Mouse (Mus musculus): ENCODE data around the gene Ctnnbl1. TPM values are rescaled to one million over a fixed set of nuclear protein-coding genes. Genes with fewer than 3 reads are reported as not detected.
A peak's percentile ranks its signal among the peaks of the same experiment; 100 is the strongest.

Gene Ctnnbl1
- total and polyA plus RNA-seq, 3 experiments: 6.7 to 10.7 (median 10.1) TPM

GRCm38 (mm10) chr2:157855814-157856213 lies 118.6 kb downstream of the Ctnnbl1 start:
- no peaks in the 10 kb centered on the region; the same call in none of the 2 replicates for H3K4me1 ChIP-seq (ENCODE audit: control insufficient read depth, insufficient read depth, low read length)
- H3K36me3 ChIP-seq (ENCODE audit: control insufficient read depth, insufficient read depth, low read length): no peaks in the 10 kb centered on the region
- 93% methylated on average over 6 of the region's 6 CpGs for WGBS
- no peak overlapping the region for H3K9ac ChIP-seq (ENCODE audit: low read depth, low read length)
- H3K4me3 ChIP-seq: no peak overlapping the region
- H3K79me2 ChIP-seq (replicated peaks; ENCODE audit: control insufficient read depth, insufficient read depth, low read length): no peaks in the 10 kb centered on the region
- H3K27ac ChIP-seq: no peak overlapping the region
- TF ChIP-seq EP300 (IDR thresholded peaks at IDR 0.05; ENCODE audit: insufficient read depth, low read depth, low read length) (no peak), POLR2A (IDR thresholded peaks at IDR 0.05; ENCODE audit: insufficient read depth, low read depth, low read length) (no peak), CTCF (IDR thresholded peaks at IDR 0.05) (no peak)
- no peaks in the 10 kb centered on the region for H3K27me3 ChIP-seq (ENCODE audit: control insufficient read depth, insufficient read depth, low read length)
- intact Hi-C loops (cut with DNase I): no loop called here
- no peak for DNase-seq

GRCm38 (mm10) chr2:157857496-157857895 lies 120.3 kb downstream of the Ctnnbl1 start:
- no peak overlapping the region for H3K27ac ChIP-seq
- intact Hi-C loops (cut with DNase I): no loop called here
- H3K36me3 ChIP-seq (ENCODE audit: control insufficient read depth, insufficient read depth, low read length): no peaks in the 10 kb centered on the region
- no peaks in the 10 kb centered on the region for H3K79me2 ChIP-seq (replicated peaks; ENCODE audit: control insufficient read depth, insufficient read depth, low read length)
- no peak for DNase-seq
- H3K27me3 ChIP-seq (ENCODE audit: control insufficient read depth, insufficient read depth, low read length): no peaks in the 10 kb centered on the region
- TF ChIP-seq CTCF (IDR thresholded peaks at IDR 0.05) (no peak), EP300 (IDR thresholded peaks at IDR 0.05; ENCODE audit: insufficient read depth, low read depth, low read length) (no peak), POLR2A (IDR thresholded peaks at IDR 0.05; ENCODE audit: insufficient read depth, low read depth, low read length) (no peak)
- H3K9ac ChIP-seq (ENCODE audit: low read depth, low read length): no peak overlapping the region
- peaks cover 2% of the 10 kb centered on the region for H3K4me1 ChIP-seq (ENCODE audit: control insufficient read depth, insufficient read depth, low read length)
- 24% methylated on average over 3 of the region's 3 CpGs for WGBS
- H3K4me3 ChIP-seq: no peak overlapping the region

- Histone ChIP-seq H3K27me3 (ENCODE audit: control insufficient read depth, insufficient read depth, low read length) (no peaks in the 10 kb centered on the region), H3K36me3 (ENCODE audit: control insufficient read depth, insufficient read depth, low read length) (no peaks in the 10 kb centered on the region), H3K4me3 (no peak overlapping the region), H3K4me1 (ENCODE audit: control insufficient read depth, insufficient read depth, low read length) (peaks cover 2% of the 10 kb centered on the region), H3K9ac (ENCODE audit: low read depth, low read length) (no peak overlapping the region), H3K27ac (no peak overlapping the region), H3K79me2 (replicated peaks; ENCODE audit: control insufficient read depth, insufficient read depth, low read length) (no peaks in the 10 kb centered on the region)
- WGBS: 67% methylated on average over 7 of the region's 7 CpGs
- no peak for TF ChIP-seq POLR2A (IDR thresholded peaks at IDR 0.05; ENCODE audit: insufficient read depth, low read depth, low read length)
- TF ChIP-seq EP300 (IDR thresholded peaks at IDR 0.05; ENCODE audit: insufficient read depth, low read depth, low read length): no peak
- TF ChIP-seq CTCF (IDR thresholded peaks at IDR 0.05): no peak
- no peak for DNase-seq
- intact Hi-C loops (cut with DNase I): no loop called here
Measured at GRCm38 (mm10) chr2:157858317-157858716, 121.1 kb downstream of the Ctnnbl1 start.

- H3K9ac ChIP-seq (ENCODE audit: low read depth, low read length): no peak overlapping the region
- H3K4me3 ChIP-seq: no peak overlapping the region
- DNase-seq: no peak
- H3K4me1 ChIP-seq (ENCODE audit: control insufficient read depth, insufficient read depth, low read length): peaks cover 2% of the 10 kb centered on the region
- 87% methylated on average over 8 of the region's 8 CpGs for WGBS
- no peak overlapping the region for H3K27ac ChIP-seq
- no peaks in the 10 kb centered on the region for H3K36me3 ChIP-seq (ENCODE audit: control insufficient read depth, insufficient read depth, low read length)
- H3K79me2 ChIP-seq (replicated peaks; ENCODE audit: control insufficient read depth, insufficient read depth, low read length): no peaks in the 10 kb centered on the region
- intact Hi-C loops (cut with DNase I): no loop called here
- H3K27me3 ChIP-seq (ENCODE audit: control insufficient read depth, insufficient read depth, low read length): no peaks in the 10 kb centered on the region
- TF ChIP-seq EP300 (IDR thresholded peaks at IDR 0.05; ENCODE audit: insufficient read depth, low read depth, low read length) (no peak), CTCF (IDR thresholded peaks at IDR 0.05) (no peak), POLR2A (IDR thresholded peaks at IDR 0.05; ENCODE audit: insufficient read depth, low read depth, low read length) (no peak)
Measured at GRCm38 (mm10) chr2:157859046-157859701, 122.0 kb downstream of the Ctnnbl1 start.

GRCm38 (mm10) chr2:157861273-157861944 lies 124.2 kb downstream of the Ctnnbl1 start:
- peak in 1 of 2 experiments; percentile 45 for DNase-seq
- Histone ChIP-seq H3K27me3 (ENCODE audit: control insufficient read depth, insufficient read depth, low read length) (no peaks in the 10 kb centered on the region), H3K36me3 (ENCODE audit: control insufficient read depth, insufficient read depth, low read length) (no peaks in the 10 kb centered on the region), H3K27ac (peak overlapping the region; percentile 39), H3K9ac (ENCODE audit: low read depth, low read length) (no peak overlapping the region), H3K4me3 (no peak overlapping the region), H3K79me2 (replicated peaks; ENCODE audit: control insufficient read depth, insufficient read depth, low read length) (no peaks in the 10 kb centered on the region), H3K4me1 (ENCODE audit: control insufficient read depth, insufficient read depth, low read length) (peaks cover 2% of the 10 kb centered on the region)
- WGBS: 56% methylated on average over 10 of the region's 10 CpGs
- TF ChIP-seq POLR2A (IDR thresholded peaks at IDR 0.05; ENCODE audit: insufficient read depth, low read depth, low read length) (no peak), CTCF (IDR thresholded peaks at IDR 0.05) (no peak), EP300 (IDR thresholded peaks at IDR 0.05; ENCODE audit: insufficient read depth, low read depth, low read length) (no peak)
- intact Hi-C loops (cut with DNase I): loop anchor here (5.0 kb wide), 1 partner anchor 39 kb away; no protein-coding TSS in a partner anchor

- H3K4me1 ChIP-seq (ENCODE audit: control insufficient read depth, insufficient read depth, low read length): peaks cover 2% of the 10 kb centered on the region
- H3K36me3 ChIP-seq (ENCODE audit: control insufficient read depth, insufficient read depth, low read length): no peaks in the 10 kb centered on the region
- intact Hi-C loops (cut with DNase I): loop anchor here (5.0 kb wide), 1 partner anchor 40 kb away; no protein-coding TSS in a partner anchor
- no peaks in the 10 kb centered on the region for H3K27me3 ChIP-seq (ENCODE audit: control insufficient read depth, insufficient read depth, low read length)
- peak in 1 of 2 experiments; percentile 46 for DNase-seq
- WGBS: 57% methylated on average over 10 of the region's 10 CpGs
- H3K9ac ChIP-seq (ENCODE audit: low read depth, low read length): no peak overlapping the region
- H3K27ac ChIP-seq: peak overlapping the region; percentile 39
- H3K4me3 ChIP-seq: no peak overlapping the region
- TF ChIP-seq POLR2A (IDR thresholded peaks at IDR 0.05; ENCODE audit: insufficient read depth, low read depth, low read length): no peak
- TF ChIP-seq CTCF (IDR thresholded peaks at IDR 0.05): no peak
- no peak for TF ChIP-seq EP300 (IDR thresholded peaks at IDR 0.05; ENCODE audit: insufficient read depth, low read depth, low read length)
- no peaks in the 10 kb centered on the region for H3K79me2 ChIP-seq (replicated peaks; ENCODE audit: control insufficient read depth, insufficient read depth, low read length)
Measured at GRCm38 (mm10) chr2:157862306-157862705, 125.1 kb downstream of the Ctnnbl1 start.

All from heart, adult 2 months (tissue).